Mouse (Mus musculus): ENCODE data around the gene Nsf. TPM values are rescaled to one million over a fixed set of nuclear protein-coding genes. Genes with fewer than 3 reads are reported as not detected.
A peak's percentile ranks its signal among the peaks of the same experiment; 100 is the strongest.

Nsf gene
- 47.5 and 55.0 TPM in 2 replicates for total RNA-seq (2012; rRNA removed)

GRCm38 (mm10) chr11:103953896-103954292 is at the start of gene Nsf:
Gene Nsf (minus strand): TSS chr11:103954056.
- H3K9me3 ChIP-seq (ENCODE audit: control insufficient read depth, insufficient read depth, low read depth, low read length), result no peaks in the 10 kb centered on the region
- no peak within 1 kb of the TSS for H3K27ac ChIP-seq (ENCODE audit: insufficient read depth, low read depth, low read length, poor library complexity, severe bottlenecking)
- peak within 1 kb of the TSS; percentile 93 for H3K9ac ChIP-seq (ENCODE audit: insufficient read depth, low read depth, low read length, poor library complexity, severe bottlenecking)
- peaks cover 3 to 9% of the 10 kb centered on the region in 2 experiments; a peak in 3 of 4 replicates for H3K4me1 ChIP-seq (ENCODE audit: control insufficient read depth in 2 of 2, insufficient read depth in 2 of 2, low read length in 2 of 2, poor library complexity in 1 of 2)
- peak; percentile 54 for DNase-seq (ENCODE audit: low read depth, low spot score)
- peak within 1 kb of the TSS; percentile 81 to 92 for H3K4me3 ChIP-seq (ENCODE audit: insufficient read depth in 1 of 2, low read depth in 1 of 2, low read length in 2 of 2, poor library complexity in 1 of 2, severe bottlenecking in 1 of 2)
- in situ Hi-C loops (cut with MboI; ENCODE audit: low sequenced_read_pairs in 2 of 2, unreplicated experiment in 2 of 2), result loop anchor here in 1 of 2 experiments (25.0 kb wide), 1 partner anchor 1208 kb away; no protein-coding TSS in a partner anchor
- TF ChIP-seq HCFC1 (IDR thresholded peaks at IDR 0.05; ENCODE audit: borderline replicate concordance, insufficient read depth, low read length) (no peak), ZNF384 (IDR thresholded peaks at IDR 0.05; ENCODE audit: low read depth, low read length) (no peak), ZC3H11A (IDR thresholded peaks at IDR 0.05; ENCODE audit: borderline replicate concordance, low read depth, low read length) (no peak), MAFK (IDR thresholded peaks at IDR 0.05; ENCODE audit: insufficient read depth, low read depth, low read length) (no peak), CHD2 (IDR thresholded peaks at IDR 0.05; ENCODE audit: low read depth, low read length) (no peak)
- no peaks in the 10 kb centered on the region for H3K36me3 ChIP-seq (ENCODE audit: control insufficient read depth, insufficient read depth, low read length, poor library complexity, severe bottlenecking)

- Histone ChIP-seq H3K9me3 (ENCODE audit: control insufficient read depth, insufficient read depth, low read depth, low read length) (no peaks in the 10 kb centered on the region), H3K4me3 (ENCODE audit: insufficient read depth in 1 of 2, low read depth in 1 of 2, low read length in 2 of 2, poor library complexity in 1 of 2, severe bottlenecking in 1 of 2) (no peak overlapping the region), H3K27ac (ENCODE audit: insufficient read depth, low read depth, low read length, poor library complexity, severe bottlenecking) (no peak overlapping the region), H3K36me3 (ENCODE audit: control insufficient read depth, insufficient read depth, low read length, poor library complexity, severe bottlenecking) (no peaks in the 10 kb centered on the region), H3K9ac (ENCODE audit: insufficient read depth, low read depth, low read length, poor library complexity, severe bottlenecking) (no peak overlapping the region), H3K4me1 (ENCODE audit: control insufficient read depth in 2 of 2, insufficient read depth in 2 of 2, low read length in 2 of 2, poor library complexity in 1 of 2) (peaks cover 0 to 10% of the 10 kb centered on the region in 2 experiments)
- TF ChIP-seq ZNF384 (IDR thresholded peaks at IDR 0.05; ENCODE audit: low read depth, low read length), result no peak
- TF ChIP-seq ZC3H11A (IDR thresholded peaks at IDR 0.05; ENCODE audit: borderline replicate concordance, low read depth, low read length), result no peak
- TF ChIP-seq MAFK (IDR thresholded peaks at IDR 0.05; ENCODE audit: insufficient read depth, low read depth, low read length), result no peak
- no peak for TF ChIP-seq CHD2 (IDR thresholded peaks at IDR 0.05; ENCODE audit: low read depth, low read length)
- TF ChIP-seq HCFC1 (IDR thresholded peaks at IDR 0.05; ENCODE audit: borderline replicate concordance, insufficient read depth, low read length), result no peak
- in situ Hi-C loops (cut with MboI; ENCODE audit: low sequenced_read_pairs in 2 of 2, unreplicated experiment in 2 of 2), result no loop called here
- DNase-seq (ENCODE audit: low read depth, low spot score), result no peak
Measured at GRCm38 (mm10) chr11:104003397-104003796, 49.5 kb upstream of the Nsf start.

- peaks cover 0 to 6% of the 10 kb centered on the region in 2 experiments; a peak in 2 of 4 replicates for H3K4me1 ChIP-seq (ENCODE audit: control insufficient read depth in 2 of 2, insufficient read depth in 2 of 2, low read length in 2 of 2, poor library complexity in 1 of 2)
- no peak overlapping the region for H3K27ac ChIP-seq (ENCODE audit: insufficient read depth, low read depth, low read length, poor library complexity, severe bottlenecking)
- H3K4me3 ChIP-seq (ENCODE audit: insufficient read depth in 1 of 2, low read depth in 1 of 2, low read length in 2 of 2, poor library complexity in 1 of 2, severe bottlenecking in 1 of 2), result no peak overlapping the region
- no peak for DNase-seq (ENCODE audit: low read depth, low spot score)
- in situ Hi-C loops (cut with MboI; ENCODE audit: low sequenced_read_pairs in 2 of 2, unreplicated experiment in 2 of 2), result no loop called here
- no peaks in the 10 kb centered on the region for H3K36me3 ChIP-seq (ENCODE audit: control insufficient read depth, insufficient read depth, low read length, poor library complexity, severe bottlenecking)
- H3K9ac ChIP-seq (ENCODE audit: insufficient read depth, low read depth, low read length, poor library complexity, severe bottlenecking), result no peak overlapping the region
- H3K9me3 ChIP-seq (ENCODE audit: control insufficient read depth, insufficient read depth, low read depth, low read length), result no peaks in the 10 kb centered on the region
- TF ChIP-seq ZC3H11A (IDR thresholded peaks at IDR 0.05; ENCODE audit: borderline replicate concordance, low read depth, low read length) (no peak), MAFK (IDR thresholded peaks at IDR 0.05; ENCODE audit: insufficient read depth, low read depth, low read length) (no peak), ZNF384 (IDR thresholded peaks at IDR 0.05; ENCODE audit: low read depth, low read length) (no peak), HCFC1 (IDR thresholded peaks at IDR 0.05; ENCODE audit: borderline replicate concordance, insufficient read depth, low read length) (no peak), CHD2 (IDR thresholded peaks at IDR 0.05; ENCODE audit: low read depth, low read length) (no peak)
Measured at GRCm38 (mm10) chr11:104002191-104002590, 48.3 kb upstream of the Nsf start.

- H3K4me1 ChIP-seq (ENCODE audit: control insufficient read depth in 2 of 2, insufficient read depth in 2 of 2, low read length in 2 of 2, poor library complexity in 1 of 2), result peaks cover 0 to 2% of the 10 kb centered on the region in 2 experiments; a peak in 2 of 4 replicates
- no peak overlapping the region for H3K27ac ChIP-seq (ENCODE audit: insufficient read depth, low read depth, low read length, poor library complexity, severe bottlenecking)
- DNase-seq (ENCODE audit: low read depth, low spot score), result no peak
- H3K36me3 ChIP-seq (ENCODE audit: control insufficient read depth, insufficient read depth, low read length, poor library complexity, severe bottlenecking), result no peaks in the 10 kb centered on the region
- TF ChIP-seq ZNF384 (IDR thresholded peaks at IDR 0.05; ENCODE audit: low read depth, low read length) (0 out of 2 replicates have a peak, but pooled peaks have one; percentile 17), HCFC1 (IDR thresholded peaks at IDR 0.05; ENCODE audit: borderline replicate concordance, insufficient read depth, low read length) (no peak)
- no peak overlapping the region for H3K4me3 ChIP-seq (ENCODE audit: insufficient read depth in 1 of 2, low read depth in 1 of 2, low read length in 2 of 2, poor library complexity in 1 of 2, severe bottlenecking in 1 of 2)
- H3K9ac ChIP-seq (ENCODE audit: insufficient read depth, low read depth, low read length, poor library complexity, severe bottlenecking), result no peak overlapping the region
- H3K9me3 ChIP-seq (ENCODE audit: control insufficient read depth, insufficient read depth, low read depth, low read length), result no peaks in the 10 kb centered on the region
- in situ Hi-C loops (cut with MboI; ENCODE audit: low sequenced_read_pairs in 2 of 2, unreplicated experiment in 2 of 2), result no loop called here
Measured at GRCm38 (mm10) chr11:104001395-104001955, 47.6 kb upstream of the Nsf start.
